Mouse (Mus musculus) adrenal gland, postnatal 14 days (tissue): ENCODE results near the gene Slain1. TPM values are rescaled to one million over a fixed set of nuclear protein-coding genes. Genes with fewer than 3 reads are reported as not detected.
A peak's percentile ranks its signal among the peaks of the same experiment; 100 is the strongest.
"Not testable (repeated sequence)": the region's sequence is repeated elsewhere in the genome, so short reads cannot be mapped to it uniquely, and the experiment has no call there.

ENCODE experiments used
- DNase-seq: peaks from one replicate; pipeline ENCODE4 v3.0.0; 2021; ENCODE audit warnings: mixed read lengths
- microRNA-seq, 2 experiments: library from miRNA; unstranded; fragments of <30 nt; microRNA quantifications; one replicate each; pipeline ENCODE4 v1.2.0; 2021
- total RNA-seq: library from RNA; stranded (reverse); gene quantifications from 2 replicates; pipeline ENCODE4 v1.2.3, GENCODE M21; 2021

Slain1 gene
- total RNA-seq, 1 experiment from 2014 or later = 2.0 TPM

GRCm38 (mm10) chr14:103720637-103721355, 70.8 kb downstream of the Slain1 start:
- peak; percentile 80 for DNase-seq

- no peak for DNase-seq
Observed at GRCm38 (mm10) chr14:103723314-103723713, 73.3 kb downstream of the Slain1 start.

- no peak for DNase-seq
Observed at GRCm38 (mm10) chr14:103723841-103724240, 73.8 kb downstream of the Slain1 start.

- DNase-seq = no peak
Observed at GRCm38 (mm10) chr14:103728506-103728905, 78.5 kb downstream of the Slain1 start.

- no peak for DNase-seq
Observed at GRCm38 (mm10) chr14:103728951-103729725, 79.1 kb downstream of the Slain1 start.

- DNase-seq = no peak
Observed at GRCm38 (mm10) chr14:103729760-103730367, 79.8 kb downstream of the Slain1 start.

- no peak for DNase-seq
Observed at GRCm38 (mm10) chr14:103732626-103733025, 82.6 kb downstream of the Slain1 start.

- DNase-seq = no peak
Observed at GRCm38 (mm10) chr14:103741216-103741615, 91.2 kb downstream of the Slain1 start.

- no peak for DNase-seq
Observed at GRCm38 (mm10) chr14:103742150-103742549, 92.1 kb downstream of the Slain1 start.

GRCm38 (mm10) chr14:103747345-103747744, 97.3 kb downstream of the Slain1 start:
- no peak for DNase-seq

GRCm38 (mm10) chr14:103750638-103751037, 100.6 kb downstream of the Slain1 start:
- DNase-seq = not testable (repeated sequence)

GRCm38 (mm10) chr14:103751384-103751783, 101.4 kb downstream of the Slain1 start:
- no peak for DNase-seq

- DNase-seq = no peak
Observed at GRCm38 (mm10) chr14:103752773-103753172, 102.7 kb downstream of the Slain1 start.

GRCm38 (mm10) chr14:103754041-103754440, 104.0 kb downstream of the Slain1 start:
- no peak for DNase-seq

- DNase-seq = no peak
Observed at GRCm38 (mm10) chr14:103754465-103754864, 104.4 kb downstream of the Slain1 start.

Small RNAs within 50 kb of the gene (microRNA-seq; reads per million reads assigned to microRNA genes)
- gene Gm22877 = 0 reads per million in 2 experiments

Other genes starting within 250 kb of the Slain1 start
- 0.15 TPM in 1 of 2 replicates, not detected in the other for gene Scel, start 136.9 kb upstream of the Slain1 start, total RNA-seq
- gene Ednrb, start 194.2 kb downstream of the Slain1 start, total RNA-seq = 44.5 and 52.8 TPM in 2 replicates